Mouse (Mus musculus) left cerebral cortex, postnatal 10 days (tissue): ENCODE data around the gene Pknox2. TPM values are rescaled to one million over a fixed set of nuclear protein-coding genes. Genes with fewer than 3 reads are reported as not detected.
A peak's percentile ranks its signal among the peaks of the same experiment; 100 is the strongest.

Source experiments
- DNase-seq, 2 experiments: peaks; one replicate each; pipeline ENCODE4 v3.0.0; 2021 to 2022; ENCODE audit warnings: low spot score in 2 of 2, mixed read lengths in 1 of 2; ENCODE audit errors: extremely low spot score in 1 of 2
- intact Hi-C: fragments of 180-260 bp; cut with DNase I; formaldehyde crosslinking; loops from one replicate; pipeline ENCODE4 v1.15.1; 2025
- total RNA-seq, 2 experiments: library from RNA; stranded (reverse); gene quantifications; 2 replicates each; pipeline ENCODE4 v1.2.3; 2021

Gene Pknox2
- total RNA-seq: 10 to 100 TPM; 72.9 to 75.7 TPM

DNA sequence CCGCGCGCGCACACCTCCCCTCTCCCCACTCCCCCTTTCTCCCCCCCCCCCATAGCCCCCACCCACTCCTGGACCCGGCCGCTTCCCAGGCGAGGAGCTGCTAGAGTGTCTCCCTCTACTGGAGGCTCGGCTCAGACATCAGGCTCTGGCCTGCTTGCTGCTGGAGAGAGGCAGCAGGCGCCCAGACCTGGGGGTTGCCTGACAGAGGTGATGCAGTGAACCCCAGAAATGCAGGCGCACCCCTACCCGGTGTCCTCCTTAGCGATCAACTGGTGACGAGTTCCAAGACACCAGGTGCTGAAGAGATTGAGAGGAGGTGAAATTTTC, at the start of gene Pknox2:
Gene Pknox2, minus strand, starts transcription at position 49 of the 327 bp plus-strand sequence.
- intact Hi-C loops: loop anchor here (5.0 kb wide), 1 partner anchor 255 kb away; no protein-coding TSS in a partner anchor
- peak in 1 of 2 experiments; percentile 91 for DNase-seq

DNA sequence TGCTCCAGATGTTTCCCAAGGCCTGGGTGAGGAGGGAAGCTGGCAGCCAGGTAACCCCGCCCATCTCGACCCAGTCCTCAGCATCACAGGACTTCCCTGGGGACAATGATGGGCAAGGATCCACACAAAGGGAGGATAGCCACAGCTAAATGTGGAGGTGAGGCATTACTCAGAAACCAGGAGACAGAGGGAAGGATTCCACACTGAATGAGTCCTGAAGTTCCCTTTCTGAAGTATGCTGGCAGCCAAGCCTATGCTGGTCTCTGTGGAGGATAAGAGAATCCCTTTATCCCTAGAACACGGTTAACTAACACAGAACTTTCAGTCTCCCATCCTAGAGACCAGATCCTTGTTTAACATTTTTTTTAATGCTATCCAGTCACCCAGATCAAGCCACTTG, 40.8 kb upstream of the Pknox2 start:
- no peak for DNase-seq
- intact Hi-C loops: no loop called here

DNA sequence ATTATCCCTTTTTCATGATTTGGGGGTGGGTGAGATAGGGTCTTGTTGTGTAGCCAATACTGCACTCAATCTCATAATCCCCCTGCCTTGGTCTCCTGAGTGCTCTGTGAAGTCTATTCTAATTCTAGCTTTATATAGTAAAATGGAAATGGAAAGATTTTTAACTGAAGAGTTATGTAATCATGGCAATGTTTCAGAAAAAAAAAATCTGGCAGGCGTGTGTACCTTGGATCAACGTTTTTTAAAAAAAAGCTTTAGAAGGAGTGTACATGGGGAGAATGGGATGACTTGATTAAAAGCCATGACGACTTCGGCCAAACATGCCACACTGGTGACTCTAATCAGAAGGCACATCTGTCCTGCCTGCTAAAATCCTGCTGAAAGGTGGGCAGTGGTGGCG, 40.2 kb upstream of the Pknox2 start:
- intact Hi-C loops: no loop called here
- DNase-seq: no peak

GRCm38 (mm10) chr9:37183176-37183575, 36.0 kb upstream of the Pknox2 start:
- DNase-seq: no peak
- intact Hi-C loops: loop anchor here (5.0 kb wide), 1 partner anchor 34 kb away; no protein-coding TSS in a partner anchor

- intact Hi-C loops: loop anchor here (5.0 kb wide), 1 partner anchor 36 kb away; no protein-coding TSS in a partner anchor
- no peak for DNase-seq
Measured at GRCm38 (mm10) chr9:37181596-37181995, 34.4 kb upstream of the Pknox2 start.

GRCm38 (mm10) chr9:37179596-37179995, 32.4 kb upstream of the Pknox2 start:
- intact Hi-C loops: loop anchor here (5.0 to 10.0 kb wide), 2 partner anchors 53 to 145 kb away; no protein-coding TSS in a partner anchor
- no peak for DNase-seq

- intact Hi-C loops: loop anchor here (5.0 to 10.0 kb wide), 2 partner anchors 53 to 146 kb away; no protein-coding TSS in a partner anchor
- DNase-seq: peak; percentile 62 to 73
Measured at GRCm38 (mm10) chr9:37178911-37179310, 31.7 kb upstream of the Pknox2 start.

DNA sequence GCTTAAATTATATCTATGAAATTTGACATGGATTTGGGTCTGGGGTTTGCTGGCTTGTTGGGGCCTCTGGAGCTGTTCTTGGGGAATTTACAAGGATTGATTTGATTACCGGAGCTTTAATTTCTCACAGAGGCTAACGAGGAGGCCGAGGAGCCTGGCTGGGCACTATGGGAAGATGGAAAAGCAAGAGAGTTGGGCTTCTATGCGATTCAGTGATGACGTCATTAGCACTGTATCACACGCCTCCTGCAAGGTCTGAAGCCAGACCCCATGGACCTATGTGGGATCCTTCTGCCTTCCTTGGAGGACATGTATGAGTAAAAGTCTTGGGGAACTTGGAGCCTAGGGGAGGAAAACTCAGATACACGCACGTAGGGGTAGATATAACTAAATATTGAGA, 30.3 kb upstream of the Pknox2 start:
- intact Hi-C loops: loop anchor here (5.0 to 10.0 kb wide), 2 partner anchors 55 to 147 kb away; no protein-coding TSS in a partner anchor

DNA sequence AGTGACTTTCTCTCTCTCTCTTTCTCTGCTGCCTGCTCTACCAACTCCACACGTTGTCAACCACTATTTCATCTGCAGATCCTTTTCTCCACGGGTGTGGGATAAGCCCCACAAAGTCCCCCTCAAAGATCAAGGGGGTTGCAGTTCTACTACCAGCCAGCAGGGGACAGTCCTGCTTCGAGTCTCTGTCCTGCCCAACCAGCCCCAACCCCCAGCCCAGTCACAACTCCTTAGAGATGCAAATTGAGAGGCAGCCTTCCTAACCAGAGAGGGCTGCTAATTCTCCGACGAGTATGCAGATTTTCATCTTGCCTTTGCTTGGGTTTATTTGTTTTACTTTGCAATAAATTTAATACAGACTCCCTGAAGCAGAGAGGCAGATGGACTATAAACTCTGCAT, 29.9 kb upstream of the Pknox2 start:
- intact Hi-C loops: loop anchor here (5.0 to 10.0 kb wide), 2 partner anchors 55 to 148 kb away; no protein-coding TSS in a partner anchor
- DNase-seq: peak; percentile 70 to 85

More for the DNA sequence above, 30.3 kb upstream of the Pknox2 start:
- no peak for DNase-seq

DNA sequence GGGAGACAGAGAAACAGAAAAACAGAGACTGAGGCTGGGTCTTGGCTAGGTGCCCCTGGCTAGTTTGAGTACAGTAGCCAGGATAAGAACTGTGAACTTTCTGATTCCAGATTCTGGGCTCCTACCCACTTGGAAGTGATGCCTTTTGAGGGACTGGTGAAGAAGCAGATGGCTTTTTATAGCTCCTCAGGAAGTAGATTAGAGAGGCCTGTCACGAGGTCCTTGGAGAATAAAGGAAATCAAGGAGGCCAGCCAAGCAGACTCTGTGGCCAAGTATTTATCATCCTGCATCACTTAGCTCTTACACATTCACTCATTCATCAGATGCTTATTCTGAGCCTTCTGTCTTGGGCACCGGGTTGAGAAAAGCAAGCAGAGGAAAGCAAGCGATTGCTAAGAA, 28.8 kb upstream of the Pknox2 start:
- DNase-seq: no peak
- intact Hi-C loops: loop anchor here (5.0 to 10.0 kb wide), 2 partner anchors 56 to 149 kb away; no protein-coding TSS in a partner anchor

GRCm38 (mm10) chr9:37173376-37173775, 26.2 kb upstream of the Pknox2 start:
- peak in 1 of 2 experiments; percentile 44 for DNase-seq
- intact Hi-C loops: loop anchor here (10.0 kb wide), 1 partner anchor 151 kb away; no protein-coding TSS in a partner anchor

DNA sequence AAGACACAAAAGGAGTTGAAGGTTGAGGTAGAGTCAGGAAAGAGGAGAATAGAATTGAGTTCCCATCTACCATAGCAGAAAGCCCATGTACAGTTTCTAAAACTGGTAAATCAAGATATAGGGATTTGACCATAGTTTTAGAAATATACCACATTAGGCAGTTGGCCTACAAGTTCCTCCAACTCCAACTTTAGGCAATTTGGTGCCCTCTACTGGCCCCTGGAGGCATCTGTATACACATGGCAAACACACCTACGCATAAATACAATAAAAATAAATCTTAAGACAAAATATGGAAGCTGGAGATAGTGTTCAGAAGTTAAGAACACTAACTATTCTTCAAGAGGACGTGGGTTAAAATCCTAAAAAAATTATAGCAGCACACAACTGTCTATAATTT, 19.7 kb upstream of the Pknox2 start:
- no peak for DNase-seq
- intact Hi-C loops: no loop called here

DNA sequence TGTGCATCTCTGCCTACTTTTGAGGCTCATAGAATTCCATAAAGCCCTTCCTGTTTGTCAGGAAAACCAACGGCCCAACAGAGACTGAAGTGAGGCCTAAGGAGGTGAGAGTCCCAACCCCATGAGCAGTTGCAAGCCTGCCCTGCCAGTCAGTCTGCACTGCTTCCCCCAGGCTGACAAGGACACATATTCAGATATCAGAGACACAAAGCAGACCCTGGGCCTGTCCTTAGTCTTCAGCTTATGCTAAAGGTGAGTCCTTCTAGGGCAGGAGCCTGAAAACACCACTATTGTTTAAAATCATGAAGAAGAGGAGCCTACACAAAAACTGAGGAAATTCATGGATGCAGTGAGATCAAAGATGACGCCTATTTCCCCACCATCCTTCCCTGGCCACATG, 13.5 kb upstream of the Pknox2 start:
- intact Hi-C loops: no loop called here
- DNase-seq: no peak

GRCm38 (mm10) chr9:37147886-37148285, 679 bp upstream of the Pknox2 start:
- DNase-seq: no peak
- intact Hi-C loops: loop anchor here (5.0 kb wide), 1 partner anchor 256 kb away; no protein-coding TSS in a partner anchor

DNA sequence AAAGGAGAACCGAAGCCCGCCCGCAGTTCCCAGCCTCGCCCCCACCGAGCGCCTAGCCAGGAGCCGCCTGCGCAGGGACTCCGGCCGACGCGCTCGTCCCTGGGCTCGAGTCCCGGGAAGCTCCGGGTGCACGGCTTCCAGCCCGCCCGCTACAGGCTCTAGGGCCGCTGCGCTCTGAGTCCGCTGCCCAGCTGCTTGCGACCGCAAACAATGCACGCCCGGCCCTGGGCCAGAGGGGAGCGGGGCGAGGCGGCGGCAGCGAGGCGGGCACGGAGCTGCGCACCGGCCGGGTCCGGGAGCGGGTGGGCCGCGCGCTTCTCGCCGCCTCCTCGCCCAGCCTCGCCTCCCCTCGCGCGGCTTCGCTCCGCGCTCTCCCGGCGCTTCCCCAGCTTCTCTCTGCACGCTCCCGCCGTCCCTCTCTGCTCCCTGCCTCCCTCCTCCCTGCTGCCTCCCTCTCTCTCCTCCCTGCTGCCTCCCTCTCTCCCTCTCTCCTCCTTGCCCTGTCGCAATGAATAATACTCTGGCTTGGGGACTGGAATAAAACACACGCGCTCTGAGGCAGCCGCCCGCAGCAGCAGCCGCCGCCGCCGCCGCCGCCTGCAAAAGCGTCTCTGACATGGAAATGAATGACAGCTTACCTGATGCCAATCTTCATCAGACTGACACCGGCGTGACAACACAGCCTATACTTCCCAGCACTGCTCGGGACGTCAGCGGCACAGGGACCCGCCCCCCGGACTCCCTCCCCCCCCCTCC, 426 bp downstream of the Pknox2 start:
- DNase-seq: peak; percentile 85
- intact Hi-C loops: loop anchor here (5.0 kb wide), 1 partner anchor 254 kb away; no protein-coding TSS in a partner anchor

DNA sequence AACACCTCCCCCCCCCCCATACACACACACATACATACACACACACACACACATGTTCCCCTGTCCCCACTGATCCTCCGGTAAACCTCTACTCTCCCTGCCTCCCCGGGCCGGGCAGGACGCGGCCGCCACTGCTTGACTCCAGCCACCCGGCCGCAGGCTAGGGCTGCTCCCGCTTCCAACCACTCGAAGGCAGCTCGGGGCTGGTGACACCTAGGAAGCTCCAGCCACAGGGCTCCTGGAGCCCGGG, 929 bp downstream of the Pknox2 start:
- intact Hi-C loops: loop anchor here (5.0 kb wide), 1 partner anchor 254 kb away; no protein-coding TSS in a partner anchor
- no peak for DNase-seq

DNA sequence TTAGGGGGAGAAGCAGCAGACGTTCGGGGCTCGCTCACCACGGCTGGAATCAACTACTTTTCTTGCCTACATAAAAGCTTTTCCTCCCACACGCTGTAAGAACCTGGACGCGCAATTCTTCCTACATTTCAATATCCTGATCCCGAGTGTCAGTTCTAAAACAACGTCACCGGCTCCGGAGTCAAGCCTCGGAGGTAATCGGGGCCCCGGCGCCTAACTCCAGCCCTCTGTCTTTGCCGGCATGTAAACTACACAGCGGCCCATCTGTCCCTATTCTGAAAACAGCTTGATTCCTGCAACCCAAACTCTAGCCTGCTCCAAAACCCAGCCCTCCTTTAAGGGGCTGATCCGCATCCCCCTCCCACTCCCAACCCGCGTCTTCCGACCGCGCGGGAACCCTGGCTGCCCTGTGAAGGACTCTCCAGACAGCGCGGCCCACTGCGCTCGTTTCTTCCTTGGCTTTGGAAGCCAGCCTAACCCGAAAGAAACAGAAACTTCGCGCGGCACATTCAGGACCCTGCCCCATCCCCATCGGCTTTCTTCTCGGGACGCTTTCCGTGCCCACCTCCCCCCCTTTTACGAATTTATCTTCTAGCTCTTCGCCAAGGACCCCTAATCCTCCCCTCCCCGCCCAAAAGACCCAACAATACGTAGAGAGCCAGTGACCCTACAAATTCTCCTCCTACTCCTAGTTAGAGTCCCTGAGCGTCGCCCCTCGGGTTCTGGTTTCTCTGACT, 1.4 kb downstream of the Pknox2 start:
- intact Hi-C loops: loop anchor here (1.0 to 5.0 kb wide), 2 partner anchors 175 to 253 kb away; no protein-coding TSS in a partner anchor
- DNase-seq: peak in 1 of 2 experiments; percentile 70

GRCm38 (mm10) chr9:37145151-37145615, 2.0 kb downstream of the Pknox2 start:
- intact Hi-C loops: loop anchor here (1.0 to 5.0 kb wide), 2 partner anchors 175 to 253 kb away; no protein-coding TSS in a partner anchor
- peak in 1 of 2 experiments; percentile 62 for DNase-seq

GRCm38 (mm10) chr9:37144696-37145095, 2.5 kb downstream of the Pknox2 start:
- peak in 1 of 2 experiments; percentile 44 for DNase-seq
- intact Hi-C loops: loop anchor here (1.0 to 5.0 kb wide), 2 partner anchors 174 to 252 kb away; no protein-coding TSS in a partner anchor
